Mouse (Mus musculus) forebrain, embryonic 16.5 days (tissue): ENCODE measurements around the gene Rhbg. TPM values are rescaled to one million over a fixed set of nuclear protein-coding genes. Genes with fewer than 3 reads are reported as not detected.

Source experiments
- ATAC-seq: fragments of 200-750 bp; cut with Nextera tagmentation; 2 replicates; pipeline ENCODE4 v1.8.0; 2017; ENCODE audit warnings: mild to moderate bottlenecking, moderate library complexity
- H3K27ac ChIP-seq: fragments of 300-500 bp; sonication (generic); 2 replicates; pipeline ENCODE4 v1.5.1; 2014; ENCODE audit warnings: low read length, control low read depth
- H3K27me3 ChIP-seq: fragments of 300-500 bp; sonication (generic); replicated peaks from 2 replicates; pipeline ENCODE4 v1.6.1; 2014; ENCODE audit warnings: low read length; ENCODE audit not compliant: control insufficient read depth, insufficient read depth
- H3K36me3 ChIP-seq: fragments of 300-500 bp; sonication (generic); 2 replicates; pipeline ENCODE4 v1.6.1; 2014; ENCODE audit not compliant: control insufficient read depth, insufficient read depth
- H3K4me1 ChIP-seq: fragments of 300-500 bp; sonication (generic); replicated peaks from 2 replicates; pipeline ENCODE4 v1.6.1; 2014; ENCODE audit warnings: low read length; ENCODE audit not compliant: control insufficient read depth, insufficient read depth
- H3K4me2 ChIP-seq: fragments of 300-500 bp; sonication (generic); 2 replicates; pipeline ENCODE4 v1.6.1; 2014; ENCODE audit warnings: mild to moderate bottlenecking, low read length, control low read depth
- H3K4me3 ChIP-seq: fragments of 300-500 bp; sonication (generic); replicated peaks from 2 replicates; pipeline ENCODE4 v1.5.1; 2014; ENCODE audit warnings: mild to moderate bottlenecking, low read length, control low read depth
- H3K9ac ChIP-seq: fragments of 300-500 bp; sonication (generic); replicated peaks from 2 replicates; pipeline ENCODE4 v1.6.1; 2014; ENCODE audit warnings: low read depth, low read length, control low read depth
- H3K9me3 ChIP-seq: fragments of 300-500 bp; sonication (generic); 2 replicates; pipeline ENCODE4 v1.6.1; 2016; ENCODE audit warnings: low read length; ENCODE audit not compliant: control insufficient read depth
- WGBS: fragments of 180-500 bp; shearing (Covaris S2); extraction: QIAGEN DNeasy Blood & Tissue Kit; methylation state at CpG from one replicate; pipeline ENCODE4 v1.1.7; 2014; 5-methylcytosine and 5-hydroxymethylcytosine counted together
- polyA plus RNA-seq: library from polyadenylated mRNA; unstranded; fragments of >200 nt; fragmentation: Nextera tagmentation; extraction: Ambion mirVana; gene quantifications from 2 replicates; pipeline ENCODE4 v1.2.1, GENCODE M21; 2015

Rhbg gene
- polyA plus RNA-seq, 1 experiment from 2014 or later = not detected

- peak overlapping the region; percentile 67 for H3K4me2 ChIP-seq
- peak overlapping the region; percentile 100 for H3K27ac ChIP-seq
- no peak for ATAC-seq
- peak overlapping the region; percentile 82 for H3K9ac ChIP-seq
- peak overlapping the region; percentile 84 for H3K4me3 ChIP-seq
- H3K9me3 ChIP-seq = no peaks in the 10 kb centered on the region
- H3K36me3 ChIP-seq = peaks cover 7% of the 10 kb centered on the region; the same call in 1 of the 2 replicates
- H3K4me1 ChIP-seq = peaks cover 55% of the 10 kb centered on the region
- no peaks in the 10 kb centered on the region for H3K27me3 ChIP-seq
- WGBS = 14% methylated on average over 6 of the region's 6 CpGs
Observed at GRCm38 (mm10) chr3:88216116-88216515, 38.4 kb downstream of the Rhbg start.

DNA sequence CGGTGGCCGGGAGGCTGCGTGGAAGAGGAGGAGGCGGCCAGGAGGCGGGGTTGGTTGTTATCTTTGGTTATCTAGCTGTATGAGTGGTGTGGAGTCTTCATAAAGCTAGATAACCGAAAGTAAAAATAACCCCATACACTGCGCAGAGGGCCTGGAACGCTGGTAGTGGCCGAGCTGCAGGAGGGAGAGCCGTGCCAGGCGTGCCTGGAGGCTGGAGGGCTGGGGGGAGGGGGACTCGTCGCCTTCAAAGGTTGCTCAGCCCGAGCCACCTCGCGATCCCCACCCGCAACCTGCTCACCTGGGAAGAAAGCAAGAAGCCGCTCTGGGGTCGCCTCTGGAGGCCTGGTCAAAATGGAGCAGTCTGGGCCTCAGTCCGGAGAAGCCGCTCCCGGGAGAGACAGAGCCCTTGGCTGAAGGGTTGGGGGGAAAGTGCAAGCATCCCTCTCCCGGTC lies 38.9 kb downstream of the Rhbg start:
- Histone ChIP-seq H3K9ac (peak overlapping the region; percentile 82), H3K27me3 (no peaks in the 10 kb centered on the region), H3K4me2 (peak overlapping the region; percentile 67), H3K9me3 (no peaks in the 10 kb centered on the region), H3K36me3 (peaks cover 3% of the 10 kb centered on the region; the same call in 1 of the 2 replicates), H3K4me1 (peaks cover 54% of the 10 kb centered on the region), H3K4me3 (peak overlapping the region; percentile 84), H3K27ac (peak overlapping the region; percentile 100)
- ATAC-seq = no peak
- 7% methylated on average over 23 of the region's 23 CpGs for WGBS

GRCm38 (mm10) chr3:88214971-88215552 lies 39.4 kb downstream of the Rhbg start:
- Histone ChIP-seq H3K36me3 (peaks cover 3% of the 10 kb centered on the region; the same call in 1 of the 2 replicates), H3K27me3 (no peaks in the 10 kb centered on the region), H3K4me3 (peak overlapping the region; percentile 84), H3K9me3 (no peaks in the 10 kb centered on the region), H3K4me1 (peaks cover 49% of the 10 kb centered on the region), H3K4me2 (peak overlapping the region; percentile 67), H3K27ac (peak overlapping the region; percentile 100), H3K9ac (peak overlapping the region; percentile 82)
- ATAC-seq = no peak; the same call in 1 of the 2 replicates
- 4% methylated on average over 48 of the region's 48 CpGs for WGBS

DNA sequence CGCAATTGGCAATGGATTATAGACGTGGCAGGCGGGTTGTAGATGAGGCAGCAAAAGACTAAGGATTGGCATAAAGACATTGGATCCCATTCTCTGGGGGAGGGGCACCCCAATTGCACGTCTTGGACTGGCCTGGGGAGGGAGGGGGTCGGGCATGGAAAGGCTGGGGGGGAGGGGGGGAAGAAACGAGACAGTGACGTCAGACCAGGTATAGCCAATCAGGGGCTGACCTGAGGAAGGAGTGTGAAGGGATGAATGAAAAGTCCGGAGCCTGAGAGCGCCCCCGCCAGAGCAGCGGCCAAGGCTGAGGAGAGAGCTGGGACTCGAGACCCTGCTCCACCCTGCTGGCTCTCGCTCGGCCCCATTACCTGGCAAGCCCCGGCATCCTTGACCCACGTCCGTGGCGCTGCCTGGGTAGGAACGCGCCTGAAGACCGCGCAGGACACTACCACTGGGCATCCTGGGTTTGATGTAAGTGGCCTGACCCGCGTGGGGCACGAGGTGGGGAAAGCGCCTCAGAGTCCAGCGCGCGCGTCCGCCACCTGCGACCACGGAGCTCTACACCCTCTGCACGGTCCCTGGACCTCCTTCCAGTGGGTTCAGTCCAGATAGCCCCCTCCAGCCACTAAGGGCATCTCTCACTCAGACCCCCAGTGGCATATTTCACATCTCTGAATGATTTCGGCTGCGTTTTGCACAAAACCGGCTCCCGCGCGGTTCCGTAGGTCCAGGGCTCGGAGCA lies 40.1 kb downstream of the Rhbg start:
- H3K4me3 ChIP-seq = peak overlapping the region; percentile 84
- ATAC-seq = peak; percentile 88
- WGBS = 4% methylated on average over 42 of the region's 42 CpGs
- peaks cover 42% of the 10 kb centered on the region for H3K4me1 ChIP-seq
- H3K9ac ChIP-seq = peak overlapping the region; percentile 82
- H3K27ac ChIP-seq = peak overlapping the region; percentile 100
- no peaks in the 10 kb centered on the region for H3K9me3 ChIP-seq
- peaks cover 3% of the 10 kb centered on the region; the same call in 1 of the 2 replicates for H3K36me3 ChIP-seq
- H3K27me3 ChIP-seq = no peaks in the 10 kb centered on the region
- H3K4me2 ChIP-seq = peak overlapping the region; percentile 67

DNA sequence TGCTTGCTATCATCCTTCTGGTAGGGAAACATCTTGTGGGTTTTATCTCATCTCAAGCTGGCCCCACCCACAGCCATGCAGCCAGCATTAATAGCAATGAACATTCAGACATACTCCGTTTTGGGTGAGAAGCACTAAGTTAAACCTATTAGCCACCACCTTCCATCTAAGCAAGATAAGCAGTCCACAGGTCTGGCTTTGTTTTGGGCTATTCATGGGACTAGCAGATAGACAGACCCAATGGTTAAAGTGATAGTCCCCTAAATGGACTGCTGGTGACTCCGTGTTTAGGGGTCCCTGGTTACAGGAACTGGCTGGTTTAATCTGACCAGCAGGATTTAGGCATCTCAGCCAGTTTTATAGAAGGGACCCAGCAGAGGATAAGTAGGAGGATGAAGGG lies 41.5 kb downstream of the Rhbg start:
- H3K27ac ChIP-seq = peak overlapping the region; percentile 100
- ATAC-seq = no peak
- H3K36me3 ChIP-seq = peaks cover 3% of the 10 kb centered on the region; the same call in 1 of the 2 replicates
- no peaks in the 10 kb centered on the region for H3K27me3 ChIP-seq
- H3K9ac ChIP-seq = peak overlapping the region; percentile 82
- 18% methylated on average over 2 of the region's 2 CpGs for WGBS
- peak overlapping the region; percentile 84 for H3K4me3 ChIP-seq
- H3K9me3 ChIP-seq = no peaks in the 10 kb centered on the region
- peaks cover 31% of the 10 kb centered on the region for H3K4me1 ChIP-seq
- peak overlapping the region; percentile 67 for H3K4me2 ChIP-seq

- 20% methylated on average over 1 of the region's 1 CpGs for WGBS
- no peak for ATAC-seq
- H3K9me3 ChIP-seq = no peaks in the 10 kb centered on the region
- H3K27ac ChIP-seq = peak overlapping the region; percentile 100
- H3K4me2 ChIP-seq = peak overlapping the region; percentile 67
- H3K4me1 ChIP-seq = peaks cover 27% of the 10 kb centered on the region
- H3K36me3 ChIP-seq = peaks cover 3% of the 10 kb centered on the region; the same call in 1 of the 2 replicates
- peak overlapping the region; percentile 55 for H3K9ac ChIP-seq
- no peaks in the 10 kb centered on the region for H3K27me3 ChIP-seq
- peak overlapping the region; percentile 74 for H3K4me3 ChIP-seq
Observed at GRCm38 (mm10) chr3:88212356-88212755, 42.2 kb downstream of the Rhbg start.

- peak overlapping the region; percentile 74 for H3K4me3 ChIP-seq
- H3K9me3 ChIP-seq = no peaks in the 10 kb centered on the region
- peak overlapping the region; percentile 100 for H3K9ac ChIP-seq
- peaks cover 3% of the 10 kb centered on the region; the same call in 1 of the 2 replicates for H3K36me3 ChIP-seq
- peaks cover 33% of the 10 kb centered on the region for H3K4me1 ChIP-seq
- peak overlapping the region; percentile 100 for H3K27ac ChIP-seq
- no peaks in the 10 kb centered on the region for H3K27me3 ChIP-seq
- peak overlapping the region; percentile 67 for H3K4me2 ChIP-seq
- no peak for ATAC-seq
- WGBS = 10% methylated on average over 2 of the region's 2 CpGs
Observed at GRCm38 (mm10) chr3:88210918-88211317, 43.6 kb downstream of the Rhbg start.

GRCm38 (mm10) chr3:88210121-88210520 lies 44.4 kb downstream of the Rhbg start:
- Histone ChIP-seq H3K9me3 (no peaks in the 10 kb centered on the region), H3K4me2 (peak overlapping the region; percentile 67), H3K4me3 (peak overlapping the region; percentile 74), H3K36me3 (peaks cover 3% of the 10 kb centered on the region; the same call in 1 of the 2 replicates), H3K27me3 (no peaks in the 10 kb centered on the region), H3K9ac (peak overlapping the region; percentile 100), H3K27ac (peak overlapping the region; percentile 100), H3K4me1 (peaks cover 41% of the 10 kb centered on the region)
- 7% methylated on average over 2 of the region's 2 CpGs for WGBS
- no peak for ATAC-seq

DNA sequence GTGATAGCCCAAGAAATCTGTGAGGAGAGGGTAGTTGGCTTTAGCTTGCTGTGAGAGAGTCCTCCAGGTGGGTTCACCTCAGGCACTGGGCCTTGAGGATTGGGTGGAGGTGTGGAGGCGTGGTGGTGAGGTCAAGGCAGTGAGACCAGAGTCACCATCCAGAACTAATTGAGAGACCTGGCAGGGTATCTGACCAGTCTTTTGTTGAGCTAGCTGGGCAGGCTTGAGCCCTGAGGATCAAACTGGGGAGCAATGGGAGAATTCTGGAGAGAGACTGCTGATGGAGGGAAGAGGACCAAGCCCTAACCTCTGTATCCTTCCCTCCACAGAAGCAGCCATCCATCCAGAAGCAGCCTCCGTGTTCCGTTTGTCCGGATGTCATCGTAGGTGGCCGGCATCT lies 45.2 kb downstream of the Rhbg start:
- H3K4me3 ChIP-seq = peak overlapping the region; percentile 74
- no peak for ATAC-seq
- peak overlapping the region; percentile 100 for H3K9ac ChIP-seq
- H3K27ac ChIP-seq = peak overlapping the region; percentile 100
- H3K36me3 ChIP-seq = no peaks in the 10 kb centered on the region
- no peaks in the 10 kb centered on the region for H3K9me3 ChIP-seq
- peak overlapping the region; percentile 67 for H3K4me2 ChIP-seq
- H3K4me1 ChIP-seq = peaks cover 49% of the 10 kb centered on the region
- H3K27me3 ChIP-seq = no peaks in the 10 kb centered on the region
- WGBS = 10% methylated on average over 6 of the region's 6 CpGs
